Mouse (Mus musculus): ENCODE measurements around the gene Cacna2d1.

Gene Cacna2d1

DNA sequence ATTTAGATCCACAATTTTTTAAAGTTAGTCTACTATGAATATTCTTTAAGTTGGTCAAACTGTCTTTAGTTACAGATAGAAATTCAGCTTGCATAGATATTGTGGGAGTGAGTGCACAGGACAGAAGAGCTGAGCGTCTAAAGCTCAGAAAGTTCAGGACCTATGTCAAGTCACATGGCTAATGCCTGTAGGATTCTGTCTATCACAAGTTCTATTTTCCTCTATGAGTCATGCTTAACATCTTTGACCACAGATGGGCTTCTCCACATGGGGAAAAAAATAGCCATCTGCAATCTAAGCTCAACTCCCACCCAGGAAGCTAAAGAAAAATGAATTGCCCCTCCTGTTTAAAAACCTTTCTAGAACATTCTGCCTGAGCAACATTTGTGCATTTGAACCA, 483.5 kb downstream of the Cacna2d1 start:
- no peak for DNase-seq (ENCODE audit: low read depth, low spot score)

- DNase-seq (ENCODE audit: low read depth, low spot score), result no peak
Measured at GRCm38 (mm10) chr5:16418504-16418903, 484.0 kb downstream of the Cacna2d1 start.
